Mouse (Mus musculus) cerebellum, adult (tissue): ENCODE data around the gene Olfr1189.
"Not testable (repeated sequence)": the region's sequence is repeated elsewhere in the genome, so short reads cannot be mapped to it uniquely, and the experiment has no call there.

Experiments
- ATAC-seq: cut with Nextera tagmentation; 2 replicates; pipeline ENCODE4 v1.9.2; 2017; ENCODE audit warnings: mild to moderate bottlenecking, moderate library complexity, mixed read lengths; ENCODE audit not compliant: insufficient number of reproducible peaks, low FRiP score, low TSS enrichment

The Olfr1189 gene

GRCm38 (mm10) chr2:88586154-88586553 is at the start of gene Olfr1189:
Olfr1189 (plus strand) TSS chr2:88586454.
- no peak for ATAC-seq

GRCm38 (mm10) chr2:88556635-88557034 is 29.6 kb upstream of the Olfr1189 start, which contains the start of gene Olfr1188:
Olfr1188 (plus strand) TSS chr2:88556935.
- no peak for ATAC-seq

- ATAC-seq, result not testable (repeated sequence)
Observed at GRCm38 (mm10) chr2:88572696-88573095, 13.6 kb upstream of the Olfr1189 start.

GRCm38 (mm10) chr2:88640242-88640641 is 54.0 kb downstream of the Olfr1189 start, which contains the start of gene Olfr1191-ps1:
Olfr1191-ps1 (plus strand) TSS chr2:88640542.
- not testable (repeated sequence) for ATAC-seq
